Mouse (Mus musculus): Measurements from ENCODE around the gene Stk38.

- TF ChIP-seq POLR2A (IDR thresholded peaks at IDR 0.05; ENCODE audit: control insufficient read depth, extremely low read depth, insufficient read depth, low read length, poor library complexity), result no peak
- no peak for TF ChIP-seq CTCF (IDR thresholded peaks at IDR 0.05; ENCODE audit: borderline replicate concordance, control insufficient read depth, extremely low read depth, insufficient read depth, low read length, poor library complexity)
Measured at GRCm38 (mm10) chr17:29008326-29008650, 493 bp upstream of the Stk38 start.

All from thymus, adult 2 months (tissue).